Mouse (Mus musculus): ENCODE measurements around the gene Sytl3.
"Not testable (repeated sequence)": the region's sequence is repeated elsewhere in the genome, so short reads cannot be mapped to it uniquely, and the experiment has no call there.

Sytl3 gene

GRCm38 (mm10) chr17:6646841-6647240 is 12.1 kb upstream of the Sytl3 start:
- DNase-seq (ENCODE audit: low read depth, low spot score) = not testable (repeated sequence)

- not testable (repeated sequence) for DNase-seq (ENCODE audit: low read depth, low spot score)
Measured at GRCm38 (mm10) chr17:6647452-6647851, 11.4 kb upstream of the Sytl3 start.

GRCm38 (mm10) chr17:6650904-6651565 is 7.9 kb upstream of the Sytl3 start:
- DNase-seq (ENCODE audit: low read depth, low spot score) = peak; percentile 29

GRCm38 (mm10) chr17:6653341-6653946 is 5.4 kb upstream of the Sytl3 start:
- not testable (repeated sequence) for DNase-seq (ENCODE audit: low read depth, low spot score)

- DNase-seq (ENCODE audit: low read depth, low spot score) = peak; percentile 80
Measured at GRCm38 (mm10) chr17:6655087-6655511, 3.8 kb upstream of the Sytl3 start.

- peak; percentile 56 for DNase-seq (ENCODE audit: low read depth, low spot score)
Measured at GRCm38 (mm10) chr17:6655567-6656281, 3.2 kb upstream of the Sytl3 start, which contains the start of gene Dynlt1f. Dynlt1f (minus strand) TSS chr17:6655900.

GRCm38 (mm10) chr17:6656471-6656870 is 2.4 kb upstream of the Sytl3 start:
- DNase-seq (ENCODE audit: low read depth, low spot score) = not testable (repeated sequence)

- DNase-seq (ENCODE audit: low read depth, low spot score) = not testable (repeated sequence)
Measured at GRCm38 (mm10) chr17:6660589-6660988, 1.7 kb downstream of the Sytl3 start.

- not testable (repeated sequence) for DNase-seq (ENCODE audit: low read depth, low spot score)
Measured at GRCm38 (mm10) chr17:6661093-6661816, 2.4 kb downstream of the Sytl3 start.

- DNase-seq (ENCODE audit: low read depth, low spot score) = not testable (repeated sequence)
Measured at GRCm38 (mm10) chr17:6662840-6663239, 3.9 kb downstream of the Sytl3 start.

- DNase-seq (ENCODE audit: low read depth, low spot score) = not testable (repeated sequence)
Measured at GRCm38 (mm10) chr17:6665389-6665788, 6.5 kb downstream of the Sytl3 start.

- not testable (repeated sequence) for DNase-seq (ENCODE audit: low read depth, low spot score)
Measured at GRCm38 (mm10) chr17:6668522-6668921, 9.6 kb downstream of the Sytl3 start.

GRCm38 (mm10) chr17:6674297-6674696 is 15.4 kb downstream of the Sytl3 start:
- DNase-seq (ENCODE audit: low read depth, low spot score) = not testable (repeated sequence)

- DNase-seq (ENCODE audit: low read depth, low spot score) = peak; percentile 68
Measured at GRCm38 (mm10) chr17:6678063-6678462, 19.2 kb downstream of the Sytl3 start.

- DNase-seq (ENCODE audit: low read depth, low spot score) = not testable (repeated sequence)
Measured at GRCm38 (mm10) chr17:6681721-6682120, 22.8 kb downstream of the Sytl3 start.

GRCm38 (mm10) chr17:6683702-6684101 is 24.8 kb downstream of the Sytl3 start:
- DNase-seq (ENCODE audit: low read depth, low spot score) = not testable (repeated sequence)

- not testable (repeated sequence) for DNase-seq (ENCODE audit: low read depth, low spot score)
Measured at GRCm38 (mm10) chr17:6684464-6685287, 25.8 kb downstream of the Sytl3 start.

- not testable (repeated sequence) for DNase-seq (ENCODE audit: low read depth, low spot score)
Measured at GRCm38 (mm10) chr17:6685288-6685818, 26.5 kb downstream of the Sytl3 start.

- not testable (repeated sequence) for DNase-seq (ENCODE audit: low read depth, low spot score)
Measured at GRCm38 (mm10) chr17:6686299-6686971, 27.5 kb downstream of the Sytl3 start.

GRCm38 (mm10) chr17:6689344-6689743 is 30.5 kb downstream of the Sytl3 start:
- DNase-seq (ENCODE audit: low read depth, low spot score) = not testable (repeated sequence)

Data from 3T3-L1 (cell line).